Comparison of ENCODE assay signal across 9 mouse cellular contexts in the genomic region with DNA sequence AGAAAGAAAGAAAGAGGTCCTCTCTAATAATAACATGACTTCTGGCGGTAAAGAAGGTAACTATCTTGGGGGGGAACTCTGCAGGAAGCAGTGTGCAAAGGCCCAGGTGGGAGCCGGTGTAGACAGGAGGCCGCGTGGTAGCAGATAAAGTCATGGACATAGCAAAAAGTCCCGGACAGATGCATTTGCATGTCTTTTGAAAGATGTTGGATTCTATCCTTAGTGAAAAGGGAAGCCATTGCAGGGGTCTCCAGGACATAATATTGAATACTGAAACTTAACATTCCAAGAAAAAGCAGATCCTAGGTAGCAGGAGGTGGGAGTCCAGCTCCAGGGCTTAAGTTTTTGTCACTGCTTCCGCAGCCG. TPM values are rescaled to one million over a fixed set of nuclear protein-coding genes. Genes with fewer than 3 reads are reported as not detected.
A peak's percentile ranks its signal among the peaks of the same experiment; 100 is the strongest.
DNase-seq lines count a peak whose midpoint lies in the region; ATAC-seq lines count a peak whose summit lies in the region.
"Had no signal": no experiment of that assay in that cellular context is flagged by ENCODE, and none has a peak within 500 bp of the region (broad histone marks: within the 10 kb centered on the region; RNA-seq: fewer than 3 reads in every experiment).

No protein-coding gene starts in this region.

- peaks cover 24% of the 10 kb centered on the region for H3K36me3 ChIP-seq in heart, embryonic 10.5 days
- H3K36me3 ChIP-seq in liver, embryonic 12.5 days = peaks cover 19% of the 10 kb centered on the region

- peak overlapping the region; percentile 82 for H3K9ac ChIP-seq in liver, embryonic 12.5 days

- H3K9me3 ChIP-seq in heart, embryonic 10.5 days = no peaks in the 10 kb centered on the region
- H3K9me3 ChIP-seq in liver, embryonic 12.5 days (replicated peaks) = no peaks in the 10 kb centered on the region

- H3K27me3 ChIP-seq in heart, embryonic 10.5 days (ENCODE audit: insufficient read depth, poor library complexity, severe bottlenecking) = no peaks in the 10 kb centered on the region
- H3K27me3 ChIP-seq in liver, embryonic 12.5 days (replicated peaks) = no peaks in the 10 kb centered on the region

- H3K4me3 ChIP-seq in heart, embryonic 10.5 days = peak overlapping the region; percentile 98
- H3K4me3 ChIP-seq in liver, embryonic 12.5 days = peak overlapping the region; percentile 85

- DNase-seq in heart, embryonic 10.5 days (ENCODE audit: low spot score) = no peak
- no peak for DNase-seq in heart, postnatal 14 days
- DNase-seq in thymus, postnatal 25 days = peak; percentile 19
- no peak for DNase-seq in thymus, postnatal 0 days (ENCODE audit: low spot score)
- no peak for DNase-seq in adrenal gland, postnatal 36 days
- DNase-seq in gastrocnemius, adult 8-10 months (ENCODE audit: low spot score in 2 of 2) = no peak
- DNase-seq in left cerebral cortex, adult 18-20 months (ENCODE audit: low spot score in 2 of 2) = no peak

- peak overlapping the region; percentile 83 for H3K4me2 ChIP-seq in liver, embryonic 12.5 days

- peak overlapping the region; percentile 96 for H3K27ac ChIP-seq in heart, embryonic 10.5 days
- peak overlapping the region; percentile 87 for H3K27ac ChIP-seq in liver, embryonic 12.5 days

- 25% methylated on average over 7 of the region's 7 CpGs for WGBS in heart, embryonic 10.5 days
- WGBS in liver, embryonic 12.5 days (ENCODE audit: insufficient replicate concordance) = 16% methylated on average over 7 of the region's 7 CpGs

- no peak for ATAC-seq in liver, embryonic 12.5 days

- intact Hi-C loops in heart, postnatal 14 days (cut with DNase I) = loop anchor here (2.0 kb wide), 2 partner anchors 30 to 38 kb away; no protein-coding TSS in a partner anchor

- H3K4me1 ChIP-seq in heart, embryonic 10.5 days = peaks cover 32% of the 10 kb centered on the region
- peaks cover 48% of the 10 kb centered on the region for H3K4me1 ChIP-seq in liver, embryonic 12.5 days

RNA-seq across cellular contexts. Expression of a gene that starts 0.5 kb away (rescaled TPM):
- 55.7 and 63.4 TPM in 2 replicates for polyA plus RNA-seq in heart, embryonic 10.5 days (2016; fragmentation: Nextera tagmentation; extraction: Ambion mirVana)
- total RNA-seq in heart, postnatal 14 days (2021) = 10 to 100 TPM; 16.7 to 19.0 TPM
- polyA plus RNA-seq in thymus, postnatal 0 days (2015; fragmentation: Nextera tagmentation; extraction: Ambion mirVana) = 53.5 and 55.1 TPM in 2 replicates
- 40.8 and 41.6 TPM in 2 replicates for polyA plus RNA-seq in liver, embryonic 12.5 days (2016; fragmentation: Nextera tagmentation; extraction: Ambion mirVana)
- 10 to 100 TPM; 39.0 to 40.0 TPM for total RNA-seq in adrenal gland, postnatal 36 days (2021)
- 10 to 100 TPM; 14.9 to 17.3 (median 15.7) TPM for total RNA-seq in gastrocnemius, adult 8-10 months (2022)
- 10 to 100 TPM; 42.8 to 44.5 TPM for total RNA-seq in left cerebral cortex, adult 18-20 months (2021)

RNA-seq across cellular contexts. Expression of a gene that starts 8.3 kb away (rescaled TPM):
- polyA plus RNA-seq in heart, embryonic 10.5 days (2016; fragmentation: Nextera tagmentation; extraction: Ambion mirVana) = 0.23 TPM in 1 of 2 replicates, not detected in the other
- not detected for total RNA-seq in heart, postnatal 14 days (2021)
- 0.17 and 0.26 TPM in 2 replicates for polyA plus RNA-seq in thymus, postnatal 0 days (2015; fragmentation: Nextera tagmentation; extraction: Ambion mirVana)
- polyA plus RNA-seq in liver, embryonic 12.5 days (2016; fragmentation: Nextera tagmentation; extraction: Ambion mirVana) = not detected in 2 replicates
- total RNA-seq in adrenal gland, postnatal 36 days (2021) = not detected
- total RNA-seq in gastrocnemius, adult 8-10 months (2022) = not detected
- not detected for total RNA-seq in left cerebral cortex, adult 18-20 months (2021)
- total RNA-seq: neutrophil, adult 5-6 weeks had no signal

RNA-seq across cellular contexts. Expression of a gene that starts 17.4 kb away (rescaled TPM):
- polyA plus RNA-seq in heart, embryonic 10.5 days (2016; fragmentation: Nextera tagmentation; extraction: Ambion mirVana) = 35.8 and 40.9 TPM in 2 replicates
- 1 to 10 TPM; 3.2 to 4.3 TPM for total RNA-seq in heart, postnatal 14 days (2021)
- 17.7 and 18.0 TPM in 2 replicates for polyA plus RNA-seq in thymus, postnatal 0 days (2015; fragmentation: Nextera tagmentation; extraction: Ambion mirVana)
- polyA plus RNA-seq in liver, embryonic 12.5 days (2016; fragmentation: Nextera tagmentation; extraction: Ambion mirVana) = 38.6 and 39.4 TPM in 2 replicates
- 1 to 10 TPM; 3.2 to 3.6 TPM for total RNA-seq in adrenal gland, postnatal 36 days (2021)
- total RNA-seq in gastrocnemius, adult 8-10 months (2022) = under 1 TPM in 3 of 4 experiments, not detected in 1; 0.07 to 0.58 (median 0.21) TPM
- total RNA-seq in left cerebral cortex, adult 18-20 months (2021) = 1 to 10 TPM in 1 of 2 experiments, under 1 TPM in 1; 0.77 to 1.4 TPM

RNA-seq across cellular contexts. Expression of a gene that starts 21.4 kb away (rescaled TPM):
- 11.3 and 17.3 TPM in 2 replicates for polyA plus RNA-seq in heart, embryonic 10.5 days (2016; fragmentation: Nextera tagmentation; extraction: Ambion mirVana)
- total RNA-seq in heart, postnatal 14 days (2021) = 10 to 100 TPM; 18.9 to 21.1 TPM
- 6.0 and 7.4 TPM in 2 replicates for polyA plus RNA-seq in thymus, postnatal 0 days (2015; fragmentation: Nextera tagmentation; extraction: Ambion mirVana)
- polyA plus RNA-seq in liver, embryonic 12.5 days (2016; fragmentation: Nextera tagmentation; extraction: Ambion mirVana) = 4.4 and 4.9 TPM in 2 replicates
- total RNA-seq in adrenal gland, postnatal 36 days (2021) = 10 to 100 TPM; 21.7 to 30.4 TPM
- total RNA-seq in gastrocnemius, adult 8-10 months (2022) = 1 to 10 TPM; 4.4 to 9.8 (median 8.4) TPM
- total RNA-seq in left cerebral cortex, adult 18-20 months (2021) = 10 to 100 TPM; 12.8 to 15.7 TPM

RNA-seq across cellular contexts. Expression of a gene that starts 47.0 kb away (rescaled TPM):
- 0.22 and 1.5 TPM in 2 replicates for polyA plus RNA-seq in heart, embryonic 10.5 days (2016; fragmentation: Nextera tagmentation; extraction: Ambion mirVana)
- 1 to 10 TPM; 1.5 to 1.8 TPM for total RNA-seq in heart, postnatal 14 days (2021)
- 65.6 and 68.7 TPM in 2 replicates for polyA plus RNA-seq in thymus, postnatal 0 days (2015; fragmentation: Nextera tagmentation; extraction: Ambion mirVana)
- polyA plus RNA-seq in liver, embryonic 12.5 days (2016; fragmentation: Nextera tagmentation; extraction: Ambion mirVana) = 6.4 and 8.9 TPM in 2 replicates
- total RNA-seq in adrenal gland, postnatal 36 days (2021) = 1 to 10 TPM; 1.5 to 2.9 TPM
- 1 to 10 TPM in 2 of 4 experiments, under 1 TPM in 2; 0.34 to 1.8 (median 1.0) TPM for total RNA-seq in gastrocnemius, adult 8-10 months (2022)
- 1 to 10 TPM in 1 of 2 experiments, under 1 TPM in 1; 0.91 to 1.1 TPM for total RNA-seq in left cerebral cortex, adult 18-20 months (2021)
